Mouse (Mus musculus): ENCODE results near the gene 4930550C14Rik. TPM values are rescaled to one million over a fixed set of nuclear protein-coding genes. Genes with fewer than 3 reads are reported as not detected.

Gene 4930550C14Rik
- polyA plus RNA-seq, 1 experiment, result 0.06 TPM

DNA sequence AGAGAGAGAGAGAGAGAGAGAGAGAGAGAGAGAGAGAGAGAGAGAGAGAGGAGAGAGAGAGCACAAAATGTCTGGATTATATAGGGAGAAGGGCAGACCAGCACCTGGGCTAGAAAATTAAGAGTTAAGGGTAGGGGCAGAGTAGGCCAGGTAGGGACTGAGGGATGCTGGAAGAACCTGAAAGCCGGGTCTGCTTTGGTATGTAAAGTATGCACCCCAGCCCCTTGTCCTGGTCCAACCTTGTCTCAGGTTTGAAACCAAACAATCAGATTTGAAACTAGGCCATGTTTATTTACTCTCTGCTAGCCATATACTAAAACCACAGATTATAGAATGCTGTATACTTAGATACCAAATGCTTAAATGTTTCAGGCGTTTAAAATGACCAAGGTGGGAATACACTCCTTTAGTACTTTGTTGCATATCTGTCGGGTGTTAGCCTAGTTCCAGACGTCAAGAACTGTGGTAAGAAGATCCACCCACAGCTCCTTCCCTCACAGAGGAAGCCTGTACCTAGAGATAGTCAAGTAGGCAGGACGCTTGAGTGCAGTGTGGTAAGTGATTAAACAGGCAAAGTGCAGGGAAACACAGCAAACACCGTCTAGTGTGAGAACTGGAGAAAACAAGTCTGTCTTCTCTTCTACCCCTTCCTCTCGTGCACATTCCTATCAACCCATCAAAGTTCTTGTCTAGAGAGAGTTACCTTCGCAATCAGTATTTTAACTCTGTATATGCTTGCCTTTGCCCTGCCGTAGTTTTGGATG, 20.2 kb downstream of the 4930550C14Rik start:
- no peak overlapping the region for H3K4me3 ChIP-seq (ENCODE audit: insufficient read depth, poor library complexity, severe bottlenecking)
- no peaks in the 10 kb centered on the region for H3K27me3 ChIP-seq (ENCODE audit: control insufficient read depth, insufficient read depth, insufficient read length)
- H3K79me2 ChIP-seq (ENCODE audit: control insufficient read depth, insufficient read depth), result no peaks in the 10 kb centered on the region
- no peak overlapping the region for H3ac ChIP-seq (ENCODE audit: control insufficient read depth, insufficient read length, low read depth)
- H3K36me3 ChIP-seq (ENCODE audit: control insufficient read depth, insufficient read depth), result no peaks in the 10 kb centered on the region
- TF ChIP-seq CEBPB (IDR thresholded peaks at IDR 0.05; ENCODE audit: low read depth), result no peak
- TF ChIP-seq FOSL1 (IDR thresholded peaks at IDR 0.05; ENCODE audit: insufficient read depth, low read length, poor library complexity, severe bottlenecking), result no peak
- no peak for TF ChIP-seq USF1 (IDR thresholded peaks at IDR 0.05; ENCODE audit: low read depth)
- TF ChIP-seq MYOD1 (IDR thresholded peaks at IDR 0.05; ENCODE audit: control insufficient read depth, insufficient read length, low read depth), result no peak
- TF ChIP-seq MYOG (IDR thresholded peaks at IDR 0.05; ENCODE audit: control insufficient read depth, extremely low read depth, insufficient read length), result no peak
- no peak for TF ChIP-seq CTCF (IDR thresholded peaks at IDR 0.05; ENCODE audit: control insufficient read depth, insufficient read depth, insufficient read length)
- TF ChIP-seq MAX (IDR thresholded peaks at IDR 0.05), result no peak
- H3K79me3 ChIP-seq (ENCODE audit: low read depth), result no peaks in the 10 kb centered on the region

DNA sequence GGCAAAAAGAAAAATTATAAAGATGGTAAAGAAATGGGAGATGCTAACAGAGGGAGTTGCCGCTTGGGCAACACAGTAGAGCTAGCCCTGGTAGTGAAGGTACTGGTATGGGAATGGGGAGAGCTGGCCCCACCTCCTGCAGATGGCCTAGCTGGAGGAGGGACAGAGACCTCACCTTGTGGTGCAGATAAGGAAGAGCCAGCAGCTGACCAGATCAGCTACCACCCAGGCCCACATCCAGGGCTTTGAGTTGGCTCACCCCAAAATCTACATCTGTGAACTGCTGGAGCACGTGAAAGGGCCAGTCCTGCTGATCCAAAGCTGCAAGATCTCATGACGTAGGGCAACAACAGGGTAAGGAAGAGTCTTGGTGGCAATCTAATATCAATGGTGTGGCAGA, 24.6 kb downstream of the 4930550C14Rik start:
- Histone ChIP-seq H3K4me3 (ENCODE audit: insufficient read depth, poor library complexity, severe bottlenecking) (no peak overlapping the region), H3K36me3 (ENCODE audit: control insufficient read depth, insufficient read depth) (no peaks in the 10 kb centered on the region), H3K79me2 (ENCODE audit: control insufficient read depth, insufficient read depth) (no peaks in the 10 kb centered on the region), H3K79me3 (ENCODE audit: low read depth) (no peaks in the 10 kb centered on the region), H3ac (ENCODE audit: control insufficient read depth, insufficient read length, low read depth) (no peak overlapping the region), H3K27me3 (ENCODE audit: control insufficient read depth, insufficient read depth, insufficient read length) (no peaks in the 10 kb centered on the region)
- no peak for TF ChIP-seq MYOD1 (IDR thresholded peaks at IDR 0.05; ENCODE audit: control insufficient read depth, insufficient read length, low read depth)
- TF ChIP-seq USF1 (IDR thresholded peaks at IDR 0.05; ENCODE audit: low read depth), result no peak
- no peak for TF ChIP-seq FOSL1 (IDR thresholded peaks at IDR 0.05; ENCODE audit: insufficient read depth, low read length, poor library complexity, severe bottlenecking)
- no peak for TF ChIP-seq MYOG (IDR thresholded peaks at IDR 0.05; ENCODE audit: control insufficient read depth, extremely low read depth, insufficient read length)
- no peak for TF ChIP-seq CTCF (IDR thresholded peaks at IDR 0.05; ENCODE audit: control insufficient read depth, insufficient read depth, insufficient read length)
- TF ChIP-seq MAX (IDR thresholded peaks at IDR 0.05), result no peak
- no peak for TF ChIP-seq CEBPB (IDR thresholded peaks at IDR 0.05; ENCODE audit: low read depth)

GRCm38 (mm10) chr9:53427638-53428037, 25.5 kb downstream of the 4930550C14Rik start:
- Histone ChIP-seq H3K79me3 (ENCODE audit: low read depth) (no peaks in the 10 kb centered on the region), H3ac (ENCODE audit: control insufficient read depth, insufficient read length, low read depth) (no peak overlapping the region), H3K79me2 (ENCODE audit: control insufficient read depth, insufficient read depth) (no peaks in the 10 kb centered on the region), H3K4me3 (ENCODE audit: insufficient read depth, poor library complexity, severe bottlenecking) (no peak overlapping the region), H3K36me3 (ENCODE audit: control insufficient read depth, insufficient read depth) (no peaks in the 10 kb centered on the region), H3K27me3 (ENCODE audit: control insufficient read depth, insufficient read depth, insufficient read length) (no peaks in the 10 kb centered on the region)
- no peak for TF ChIP-seq CEBPB (IDR thresholded peaks at IDR 0.05; ENCODE audit: low read depth)
- TF ChIP-seq FOSL1 (IDR thresholded peaks at IDR 0.05; ENCODE audit: insufficient read depth, low read length, poor library complexity, severe bottlenecking), result no peak
- TF ChIP-seq MYOD1 (IDR thresholded peaks at IDR 0.05; ENCODE audit: control insufficient read depth, insufficient read length, low read depth), result no peak
- no peak for TF ChIP-seq MYOG (IDR thresholded peaks at IDR 0.05; ENCODE audit: control insufficient read depth, extremely low read depth, insufficient read length)
- no peak for TF ChIP-seq USF1 (IDR thresholded peaks at IDR 0.05; ENCODE audit: low read depth)
- TF ChIP-seq MAX (IDR thresholded peaks at IDR 0.05), result no peak
- no peak for TF ChIP-seq CTCF (IDR thresholded peaks at IDR 0.05; ENCODE audit: control insufficient read depth, insufficient read depth, insufficient read length)

DNA sequence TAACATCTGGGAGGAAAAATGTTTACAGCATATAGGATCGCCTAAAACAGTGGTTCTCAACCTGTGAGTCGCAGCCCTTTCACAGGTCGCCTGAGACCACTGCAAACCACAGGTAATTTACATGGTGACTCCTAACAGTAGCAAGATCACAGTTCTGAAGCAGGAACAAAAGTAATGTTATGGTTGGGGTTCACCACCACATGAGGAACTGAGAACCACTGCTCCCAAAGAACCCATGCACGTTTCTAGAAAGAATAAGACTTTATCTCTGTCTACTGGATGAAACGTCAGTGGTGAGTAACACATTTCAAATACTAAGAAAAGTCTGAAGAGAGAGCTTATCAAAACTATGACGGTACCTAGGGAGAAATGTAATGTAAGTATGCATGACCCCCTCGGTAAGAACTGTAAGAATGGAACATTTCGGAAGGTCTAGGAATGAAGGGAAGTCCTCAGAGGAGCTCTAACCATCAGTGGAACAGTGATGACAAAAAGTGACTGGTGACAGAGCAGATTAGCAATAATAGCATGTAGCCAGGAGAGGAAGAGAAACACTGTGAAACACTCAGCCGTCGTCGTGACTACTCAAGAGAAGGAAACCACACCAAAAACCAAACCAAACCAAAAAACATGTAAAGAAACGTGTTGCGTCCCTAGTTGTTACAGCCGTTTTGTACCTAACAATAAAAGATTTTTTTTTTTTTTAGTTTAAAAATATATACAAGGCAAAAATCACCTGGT, 33.9 kb downstream of the 4930550C14Rik start:
- Histone ChIP-seq H3K27me3 (ENCODE audit: control insufficient read depth, insufficient read depth, insufficient read length) (no peaks in the 10 kb centered on the region), H3ac (ENCODE audit: control insufficient read depth, insufficient read length, low read depth) (no peak overlapping the region), H3K36me3 (ENCODE audit: control insufficient read depth, insufficient read depth) (peaks cover 7% of the 10 kb centered on the region), H3K79me3 (ENCODE audit: low read depth) (no peaks in the 10 kb centered on the region), H3K79me2 (ENCODE audit: control insufficient read depth, insufficient read depth) (no peaks in the 10 kb centered on the region), H3K4me3 (ENCODE audit: insufficient read depth, poor library complexity, severe bottlenecking) (no peak overlapping the region)
- TF ChIP-seq FOSL1 (IDR thresholded peaks at IDR 0.05; ENCODE audit: insufficient read depth, low read length, poor library complexity, severe bottlenecking) (no peak), MYOG (IDR thresholded peaks at IDR 0.05; ENCODE audit: control insufficient read depth, extremely low read depth, insufficient read length) (no peak), CEBPB (IDR thresholded peaks at IDR 0.05; ENCODE audit: low read depth) (no peak), MYOD1 (IDR thresholded peaks at IDR 0.05; ENCODE audit: control insufficient read depth, insufficient read length, low read depth) (no peak), USF1 (IDR thresholded peaks at IDR 0.05; ENCODE audit: low read depth) (no peak), MAX (IDR thresholded peaks at IDR 0.05) (no peak), CTCF (IDR thresholded peaks at IDR 0.05; ENCODE audit: control insufficient read depth, insufficient read depth, insufficient read length) (no peak)

- Histone ChIP-seq H3K4me3 (ENCODE audit: insufficient read depth, poor library complexity, severe bottlenecking) (no peak overlapping the region), H3K27me3 (ENCODE audit: control insufficient read depth, insufficient read depth, insufficient read length) (no peaks in the 10 kb centered on the region), H3ac (ENCODE audit: control insufficient read depth, insufficient read length, low read depth) (no peak overlapping the region), H3K36me3 (ENCODE audit: control insufficient read depth, insufficient read depth) (peaks cover 25% of the 10 kb centered on the region), H3K79me2 (ENCODE audit: control insufficient read depth, insufficient read depth) (no peaks in the 10 kb centered on the region), H3K79me3 (ENCODE audit: low read depth) (no peaks in the 10 kb centered on the region)
- no peak for TF ChIP-seq USF1 (IDR thresholded peaks at IDR 0.05; ENCODE audit: low read depth)
- TF ChIP-seq MAX (IDR thresholded peaks at IDR 0.05), result no peak
- TF ChIP-seq FOSL1 (IDR thresholded peaks at IDR 0.05; ENCODE audit: insufficient read depth, low read length, poor library complexity, severe bottlenecking), result no peak
- TF ChIP-seq CTCF (IDR thresholded peaks at IDR 0.05; ENCODE audit: control insufficient read depth, insufficient read depth, insufficient read length), result no peak
These were observed 48.5 kb downstream of the 4930550C14Rik start for GRCm38 (mm10) chr9:53450609-53451008.
